Mouse (Mus musculus): Measurements from ENCODE around the gene Styk1. TPM values are rescaled to one million over a fixed set of nuclear protein-coding genes. Genes with fewer than 3 reads are reported as not detected.

The Styk1 gene
- polyA plus RNA-seq, 1 experiment from 2014 or later: 15.2 TPM

GRCm38 (mm10) chr6:131373160-131373559, 19.8 kb upstream of the Styk1 start:
- no peak overlapping the region for H3K4me2 ChIP-seq (ENCODE audit: low read depth, low read length)
- no peaks in the 10 kb centered on the region for H3K27me3 ChIP-seq (replicated peaks; ENCODE audit: control insufficient read depth, insufficient read depth, low read length)
- H3K4me1 ChIP-seq (ENCODE audit: control insufficient read depth, insufficient read depth, low read length): no peaks in the 10 kb centered on the region
- no peak overlapping the region for H3K9ac ChIP-seq (ENCODE audit: low read depth, low read length)
- no peak overlapping the region for H3K4me3 ChIP-seq (ENCODE audit: low read length)
- WGBS: 93% methylated on average over 5 of the region's 5 CpGs
- H3K9me3 ChIP-seq (ENCODE audit: control insufficient read depth, low read length): no peaks in the 10 kb centered on the region
- H3K27ac ChIP-seq (ENCODE audit: low read length): no peak overlapping the region
- no peak for ATAC-seq
- H3K36me3 ChIP-seq (ENCODE audit: control insufficient read depth, insufficient read depth, low read length): peaks cover 11% of the 10 kb centered on the region; the same call in 1 of the 2 replicates

GRCm38 (mm10) chr6:131370767-131371166, 17.4 kb upstream of the Styk1 start:
- H3K36me3 ChIP-seq (ENCODE audit: control insufficient read depth, insufficient read depth, low read length): peaks cover 15% of the 10 kb centered on the region
- no peak overlapping the region for H3K4me3 ChIP-seq (ENCODE audit: low read length)
- no peaks in the 10 kb centered on the region for H3K9me3 ChIP-seq (ENCODE audit: control insufficient read depth, low read length)
- 99% methylated on average over 5 of the region's 5 CpGs for WGBS
- ATAC-seq: no peak
- H3K4me1 ChIP-seq (ENCODE audit: control insufficient read depth, insufficient read depth, low read length): no peaks in the 10 kb centered on the region
- no peaks in the 10 kb centered on the region for H3K27me3 ChIP-seq (replicated peaks; ENCODE audit: control insufficient read depth, insufficient read depth, low read length)
- no peak overlapping the region for H3K4me2 ChIP-seq (ENCODE audit: low read depth, low read length)
- H3K27ac ChIP-seq (ENCODE audit: low read length): no peak overlapping the region
- no peak overlapping the region for H3K9ac ChIP-seq (ENCODE audit: low read depth, low read length)

- H3K4me1 ChIP-seq (ENCODE audit: control insufficient read depth, insufficient read depth, low read length): no peaks in the 10 kb centered on the region
- no peak overlapping the region for H3K4me2 ChIP-seq (ENCODE audit: low read depth, low read length)
- H3K9me3 ChIP-seq (ENCODE audit: control insufficient read depth, low read length): no peaks in the 10 kb centered on the region
- WGBS: 69% methylated on average over 8 of the region's 8 CpGs
- no peak overlapping the region for H3K9ac ChIP-seq (ENCODE audit: low read depth, low read length)
- no peak for ATAC-seq
- H3K27ac ChIP-seq (ENCODE audit: low read length): no peak overlapping the region
- peaks cover 15% of the 10 kb centered on the region for H3K36me3 ChIP-seq (ENCODE audit: control insufficient read depth, insufficient read depth, low read length)
- H3K4me3 ChIP-seq (ENCODE audit: low read length): no peak overlapping the region
- H3K27me3 ChIP-seq (replicated peaks; ENCODE audit: control insufficient read depth, insufficient read depth, low read length): no peaks in the 10 kb centered on the region
Measured at GRCm38 (mm10) chr6:131369866-131370616, 16.6 kb upstream of the Styk1 start.

- Histone ChIP-seq H3K9ac (ENCODE audit: low read depth, low read length) (no peak overlapping the region), H3K27ac (ENCODE audit: low read length) (no peak overlapping the region), H3K36me3 (ENCODE audit: control insufficient read depth, insufficient read depth, low read length) (peaks cover 26% of the 10 kb centered on the region), H3K27me3 (replicated peaks; ENCODE audit: control insufficient read depth, insufficient read depth, low read length) (no peaks in the 10 kb centered on the region), H3K4me2 (ENCODE audit: low read depth, low read length) (no peak overlapping the region), H3K4me1 (ENCODE audit: control insufficient read depth, insufficient read depth, low read length) (no peaks in the 10 kb centered on the region), H3K4me3 (ENCODE audit: low read length) (no peak overlapping the region), H3K9me3 (ENCODE audit: control insufficient read depth, low read length) (no peaks in the 10 kb centered on the region)
- 46% methylated on average over 4 of the region's 4 CpGs for WGBS
- peak; percentile 43; the same call in 1 of the 2 replicates for ATAC-seq
Measured at GRCm38 (mm10) chr6:131367101-131367500, 13.7 kb upstream of the Styk1 start.

GRCm38 (mm10) chr6:131364353-131364752, 11.0 kb upstream of the Styk1 start:
- 91% methylated on average over 2 of the region's 2 CpGs for WGBS

GRCm38 (mm10) chr6:131362987-131363765, 9.8 kb upstream of the Styk1 start:
- no peak for ATAC-seq
- Histone ChIP-seq H3K4me1 (ENCODE audit: control insufficient read depth, insufficient read depth, low read length) (no peaks in the 10 kb centered on the region), H3K9ac (ENCODE audit: low read depth, low read length) (no peak overlapping the region), H3K9me3 (ENCODE audit: control insufficient read depth, low read length) (no peaks in the 10 kb centered on the region), H3K27ac (ENCODE audit: low read length) (no peak overlapping the region), H3K4me2 (ENCODE audit: low read depth, low read length) (no peak overlapping the region), H3K27me3 (replicated peaks; ENCODE audit: control insufficient read depth, insufficient read depth, low read length) (no peaks in the 10 kb centered on the region), H3K4me3 (ENCODE audit: low read length) (no peak overlapping the region), H3K36me3 (ENCODE audit: control insufficient read depth, insufficient read depth, low read length) (peaks cover 26% of the 10 kb centered on the region)
- WGBS: 83% methylated on average over 7 of the region's 7 CpGs

More at GRCm38 (mm10) chr6:131364353-131364752, 11.0 kb upstream of the Styk1 start:
- no peak overlapping the region for H3K9ac ChIP-seq (ENCODE audit: low read depth, low read length)
- H3K4me2 ChIP-seq (ENCODE audit: low read depth, low read length): no peak overlapping the region
- H3K27ac ChIP-seq (ENCODE audit: low read length): no peak overlapping the region
- no peak overlapping the region for H3K4me3 ChIP-seq (ENCODE audit: low read length)
- H3K36me3 ChIP-seq (ENCODE audit: control insufficient read depth, insufficient read depth, low read length): peaks cover 26% of the 10 kb centered on the region
- no peaks in the 10 kb centered on the region for H3K4me1 ChIP-seq (ENCODE audit: control insufficient read depth, insufficient read depth, low read length)
- H3K27me3 ChIP-seq (replicated peaks; ENCODE audit: control insufficient read depth, insufficient read depth, low read length): no peaks in the 10 kb centered on the region
- no peak for ATAC-seq
- H3K9me3 ChIP-seq (ENCODE audit: control insufficient read depth, low read length): no peaks in the 10 kb centered on the region

GRCm38 (mm10) chr6:131360693-131361092, 7.3 kb upstream of the Styk1 start:
- H3K4me2 ChIP-seq (ENCODE audit: low read depth, low read length): no peak overlapping the region
- no peak overlapping the region for H3K27ac ChIP-seq (ENCODE audit: low read length)
- H3K4me3 ChIP-seq (ENCODE audit: low read length): no peak overlapping the region
- peaks cover 15% of the 10 kb centered on the region; the same call in 1 of the 2 replicates for H3K36me3 ChIP-seq (ENCODE audit: control insufficient read depth, insufficient read depth, low read length)
- H3K27me3 ChIP-seq (replicated peaks; ENCODE audit: control insufficient read depth, insufficient read depth, low read length): no peaks in the 10 kb centered on the region
- peak; percentile 64 for ATAC-seq
- no peaks in the 10 kb centered on the region for H3K4me1 ChIP-seq (ENCODE audit: control insufficient read depth, insufficient read depth, low read length)
- no peaks in the 10 kb centered on the region for H3K9me3 ChIP-seq (ENCODE audit: control insufficient read depth, low read length)
- 66% methylated on average over 5 of the region's 5 CpGs for WGBS
- no peak overlapping the region for H3K9ac ChIP-seq (ENCODE audit: low read depth, low read length)

- ATAC-seq: no peak
- Histone ChIP-seq H3K9me3 (ENCODE audit: control insufficient read depth, low read length) (no peaks in the 10 kb centered on the region), H3K36me3 (ENCODE audit: control insufficient read depth, insufficient read depth, low read length) (0 out of 2 replicates have a peak, but pooled peaks cover 12% of the 10 kb centered on the region), H3K4me2 (ENCODE audit: low read depth, low read length) (no peak overlapping the region), H3K4me1 (ENCODE audit: control insufficient read depth, insufficient read depth, low read length) (no peaks in the 10 kb centered on the region), H3K27ac (ENCODE audit: low read length) (no peak overlapping the region), H3K27me3 (replicated peaks; ENCODE audit: control insufficient read depth, insufficient read depth, low read length) (no peaks in the 10 kb centered on the region), H3K9ac (ENCODE audit: low read depth, low read length) (no peak overlapping the region), H3K4me3 (ENCODE audit: low read length) (no peak overlapping the region)
- WGBS: 81% methylated on average over 2 of the region's 2 CpGs
Measured at GRCm38 (mm10) chr6:131359543-131359942, 6.1 kb upstream of the Styk1 start.

- Histone ChIP-seq H3K27me3 (replicated peaks; ENCODE audit: control insufficient read depth, insufficient read depth, low read length) (no peaks in the 10 kb centered on the region), H3K9me3 (ENCODE audit: control insufficient read depth, low read length) (no peaks in the 10 kb centered on the region), H3K4me1 (ENCODE audit: control insufficient read depth, insufficient read depth, low read length) (no peaks in the 10 kb centered on the region), H3K4me2 (ENCODE audit: low read depth, low read length) (no peak overlapping the region), H3K27ac (ENCODE audit: low read length) (no peak overlapping the region), H3K4me3 (ENCODE audit: low read length) (no peak overlapping the region), H3K9ac (ENCODE audit: low read depth, low read length) (no peak overlapping the region), H3K36me3 (ENCODE audit: control insufficient read depth, insufficient read depth, low read length) (no peaks in the 10 kb centered on the region)
- no peak for ATAC-seq
- 36% methylated on average over 4 of the region's 4 CpGs for WGBS
Measured at GRCm38 (mm10) chr6:131354913-131355312, 1.5 kb upstream of the Styk1 start.
